Mouse (Mus musculus): ENCODE data around the gene Nrxn2. TPM values are rescaled to one million over a fixed set of nuclear protein-coding genes. Genes with fewer than 3 reads are reported as not detected.

The Nrxn2 gene
- polyA plus RNA-seq (2016; fragmentation: Nextera tagmentation; extraction: Ambion mirVana) = 0.10 and 1.1 TPM in 2 replicates

- peaks cover 99% of the 10 kb centered on the region for H3K27me3 ChIP-seq (ENCODE audit: insufficient read depth, poor library complexity, severe bottlenecking)
- WGBS = under 1% methylated on average over 46 of the region's 46 CpGs
- H3K27ac ChIP-seq = 0 out of 2 replicates have a peak within 1 kb of the TSS, but pooled peaks have one; percentile 13
Measured at GRCm38 (mm10) chr19:6418233-6418879, at the start of gene Nrxn2. Gene Nrxn2, plus strand, starts transcription at chr19:6418731.

GRCm38 (mm10) chr19:6370175-6370574 is 48.4 kb upstream of the Nrxn2 start:
- Histone ChIP-seq H3K4me3 (no peak overlapping the region), H3K4me1 (peaks cover 12% of the 10 kb centered on the region), H3K27me3 (ENCODE audit: insufficient read depth, poor library complexity, severe bottlenecking) (no peaks in the 10 kb centered on the region), H3K27ac (no peak overlapping the region), H3K9me3 (no peaks in the 10 kb centered on the region), H3K36me3 (peaks cover 100% of the 10 kb centered on the region)
- DNase-seq (ENCODE audit: low spot score) = no peak
- WGBS = 89% methylated on average over 2 of the region's 2 CpGs

More at GRCm38 (mm10) chr19:6418233-6418879, at the start of gene Nrxn2:
- Histone ChIP-seq H3K4me3 (peak within 1 kb of the TSS; percentile 64), H3K9me3 (no peaks in the 10 kb centered on the region), H3K4me1 (peaks cover 39% of the 10 kb centered on the region), H3K36me3 (no peaks in the 10 kb centered on the region)
- DNase-seq (ENCODE audit: low spot score) = peak; percentile 87

- H3K9me3 ChIP-seq = no peaks in the 10 kb centered on the region
- peaks cover 100% of the 10 kb centered on the region for H3K36me3 ChIP-seq
- no peak for DNase-seq (ENCODE audit: low spot score)
- no peak overlapping the region for H3K27ac ChIP-seq
- 88% methylated on average over 3 of the region's 3 CpGs for WGBS
- 0 out of 2 replicates have a peak, but pooled peaks cover 6% of the 10 kb centered on the region for H3K4me1 ChIP-seq
- no peak overlapping the region for H3K4me3 ChIP-seq
- no peaks in the 10 kb centered on the region for H3K27me3 ChIP-seq (ENCODE audit: insufficient read depth, poor library complexity, severe bottlenecking)
Measured at GRCm38 (mm10) chr19:6372433-6372832, 46.1 kb upstream of the Nrxn2 start.

GRCm38 (mm10) chr19:6373539-6374400 is 44.8 kb upstream of the Nrxn2 start:
- 0 out of 2 replicates have a peak, but pooled peaks cover 6% of the 10 kb centered on the region for H3K4me1 ChIP-seq
- H3K36me3 ChIP-seq = peaks cover 100% of the 10 kb centered on the region
- DNase-seq (ENCODE audit: low spot score) = peak; percentile 84
- H3K27ac ChIP-seq = no peak overlapping the region
- no peaks in the 10 kb centered on the region for H3K27me3 ChIP-seq (ENCODE audit: insufficient read depth, poor library complexity, severe bottlenecking)
- H3K4me3 ChIP-seq = no peak overlapping the region
- WGBS = 58% methylated on average over 12 of the region's 12 CpGs
- no peaks in the 10 kb centered on the region for H3K9me3 ChIP-seq

GRCm38 (mm10) chr19:6374571-6374970 is 44.0 kb upstream of the Nrxn2 start:
- H3K36me3 ChIP-seq = peaks cover 100% of the 10 kb centered on the region
- 0 out of 2 replicates have a peak, but pooled peaks cover 6% of the 10 kb centered on the region for H3K4me1 ChIP-seq
- no peak overlapping the region for H3K27ac ChIP-seq
- DNase-seq (ENCODE audit: low spot score) = no peak
- no peak overlapping the region for H3K4me3 ChIP-seq
- no peaks in the 10 kb centered on the region for H3K27me3 ChIP-seq (ENCODE audit: insufficient read depth, poor library complexity, severe bottlenecking)
- H3K9me3 ChIP-seq = no peaks in the 10 kb centered on the region
- WGBS = over 99% methylated on average over 10 of the region's 10 CpGs

- Histone ChIP-seq H3K27me3 (ENCODE audit: insufficient read depth, poor library complexity, severe bottlenecking) (no peaks in the 10 kb centered on the region), H3K36me3 (peaks cover 92% of the 10 kb centered on the region), H3K4me1 (0 out of 2 replicates have a peak, but pooled peaks cover 6% of the 10 kb centered on the region), H3K27ac (no peak overlapping the region), H3K4me3 (no peak overlapping the region), H3K9me3 (no peaks in the 10 kb centered on the region)
- DNase-seq (ENCODE audit: low spot score) = no peak
- 94% methylated on average over 41 of the region's 42 CpGs for WGBS
Measured at GRCm38 (mm10) chr19:6375423-6376254, 42.9 kb upstream of the Nrxn2 start.

- Histone ChIP-seq H3K4me1 (0 out of 2 replicates have a peak, but pooled peaks cover 6% of the 10 kb centered on the region), H3K4me3 (no peak overlapping the region), H3K9me3 (no peaks in the 10 kb centered on the region), H3K36me3 (peaks cover 89% of the 10 kb centered on the region), H3K27me3 (ENCODE audit: insufficient read depth, poor library complexity, severe bottlenecking) (no peaks in the 10 kb centered on the region), H3K27ac (no peak overlapping the region)
- DNase-seq (ENCODE audit: low spot score) = no peak
- 78% methylated on average over 14 of the region's 14 CpGs for WGBS
Measured at GRCm38 (mm10) chr19:6376255-6376564, 42.3 kb upstream of the Nrxn2 start.

GRCm38 (mm10) chr19:6376643-6377042 is 41.9 kb upstream of the Nrxn2 start:
- Histone ChIP-seq H3K4me3 (no peak overlapping the region), H3K36me3 (peaks cover 84% of the 10 kb centered on the region), H3K4me1 (0 out of 2 replicates have a peak, but pooled peaks cover 6% of the 10 kb centered on the region), H3K9me3 (no peaks in the 10 kb centered on the region), H3K27me3 (ENCODE audit: insufficient read depth, poor library complexity, severe bottlenecking) (no peaks in the 10 kb centered on the region), H3K27ac (no peak overlapping the region)
- 85% methylated on average over 2 of the region's 2 CpGs for WGBS
- DNase-seq (ENCODE audit: low spot score) = no peak

GRCm38 (mm10) chr19:6377327-6378040 is 41.0 kb upstream of the Nrxn2 start:
- DNase-seq (ENCODE audit: low spot score) = no peak
- no peak overlapping the region for H3K4me3 ChIP-seq
- H3K27me3 ChIP-seq (ENCODE audit: insufficient read depth, poor library complexity, severe bottlenecking) = no peaks in the 10 kb centered on the region
- H3K9me3 ChIP-seq = no peaks in the 10 kb centered on the region
- peaks cover 76% of the 10 kb centered on the region for H3K36me3 ChIP-seq
- H3K27ac ChIP-seq = peak overlapping the region; percentile 10; the same call in 1 of the 2 replicates
- 83% methylated on average over 11 of the region's 11 CpGs for WGBS
- H3K4me1 ChIP-seq = peaks cover 11% of the 10 kb centered on the region; the same call in 1 of the 2 replicates

- peaks cover 45% of the 10 kb centered on the region for H3K36me3 ChIP-seq
- H3K4me1 ChIP-seq = peaks cover 38% of the 10 kb centered on the region
- H3K27ac ChIP-seq = no peak overlapping the region
- WGBS = 90% methylated on average over 9 of the region's 9 CpGs
- H3K27me3 ChIP-seq (ENCODE audit: insufficient read depth, poor library complexity, severe bottlenecking) = no peaks in the 10 kb centered on the region
- no peak for DNase-seq (ENCODE audit: low spot score)
- no peaks in the 10 kb centered on the region for H3K9me3 ChIP-seq
- H3K4me3 ChIP-seq = no peak overlapping the region
Measured at GRCm38 (mm10) chr19:6380411-6381166, 37.9 kb upstream of the Nrxn2 start.

- WGBS = 91% methylated on average over 5 of the region's 5 CpGs
- H3K27ac ChIP-seq = no peak overlapping the region
- no peak overlapping the region for H3K4me3 ChIP-seq
- peaks cover 45% of the 10 kb centered on the region for H3K4me1 ChIP-seq
- H3K9me3 ChIP-seq = no peaks in the 10 kb centered on the region
- no peak for DNase-seq (ENCODE audit: low spot score)
- no peaks in the 10 kb centered on the region for H3K27me3 ChIP-seq (ENCODE audit: insufficient read depth, poor library complexity, severe bottlenecking)
- H3K36me3 ChIP-seq = peaks cover 40% of the 10 kb centered on the region
Measured at GRCm38 (mm10) chr19:6381238-6381637, 37.3 kb upstream of the Nrxn2 start.

All from heart, embryonic 10.5 days (tissue).